Mouse (Mus musculus) forebrain, postnatal 0 days (tissue): ENCODE results near the gene Ppp1r16b. TPM values are rescaled to one million over a fixed set of nuclear protein-coding genes. Genes with fewer than 3 reads are reported as not detected.
A peak's percentile ranks its signal among the peaks of the same experiment; 100 is the strongest.

Experiments used
- ATAC-seq: fragments of 200-750 bp; cut with Nextera tagmentation; 2 replicates; pipeline ENCODE4 v1.8.0; 2017; ENCODE audit warnings: mild to moderate bottlenecking, moderate library complexity
- DNase-seq: peaks from one replicate; pipeline ENCODE4 v3.0.0-alpha.2; 2015
- H3K27ac ChIP-seq: fragments of 300-500 bp; sonication (generic); 2 replicates; pipeline ENCODE4 v1.5.1; 2014; ENCODE audit warnings: low read depth, mild to moderate bottlenecking, antibody characterized with exemption, low read length, moderate library complexity, mixed read lengths
- H3K27me3 ChIP-seq: fragments of 300-500 bp; sonication (generic); 2 replicates; pipeline ENCODE4 v1.6.1; 2014; ENCODE audit warnings: mild to moderate bottlenecking, low read length, mixed read lengths; ENCODE audit not compliant: insufficient read depth
- H3K36me3 ChIP-seq: fragments of 300-500 bp; sonication (generic); 2 replicates; pipeline ENCODE4 v1.6.1; 2014; ENCODE audit warnings: mild to moderate bottlenecking, moderate library complexity; ENCODE audit not compliant: insufficient read depth
- H3K4me1 ChIP-seq: fragments of 300-500 bp; sonication (generic); 2 replicates; pipeline ENCODE4 v1.6.1; 2014; ENCODE audit warnings: antibody characterized with exemption; ENCODE audit not compliant: insufficient read depth
- H3K4me2 ChIP-seq: fragments of 300-500 bp; sonication (generic); 2 replicates; pipeline ENCODE4 v1.6.1; 2014; ENCODE audit warnings: low read depth, mild to moderate bottlenecking, moderate library complexity
- H3K4me3 ChIP-seq: fragments of 300-500 bp; sonication (generic); 2 replicates; pipeline ENCODE4 v1.5.1; 2014; ENCODE audit warnings: low read depth, low read length, mixed read lengths
- H3K9ac ChIP-seq: fragments of 300-500 bp; sonication (generic); 2 replicates; pipeline ENCODE4 v1.6.1; 2014; ENCODE audit warnings: mild to moderate bottlenecking
- H3K9me3 ChIP-seq: fragments of 300-500 bp; sonication (generic); 2 replicates; pipeline ENCODE4 v1.6.1; 2016; ENCODE audit warnings: low read length
- CTCF ChIP-seq: sonication (generic); IDR thresholded peaks from 2 replicates; pipeline ENCODE4 v1.5.1; 2016; ENCODE audit warnings: antibody characterized with exemption, control low read depth, low read depth
- WGBS: fragments of 180-500 bp; shearing (Covaris S2); extraction: QIAGEN DNeasy Blood & Tissue Kit; methylation state at CpG from one replicate; pipeline ENCODE4 v1.1.7; 2014; 5-methylcytosine and 5-hydroxymethylcytosine counted together
- microRNA counts: library from miRNA; unstranded; fragments of <30 nt; microRNA quantifications from one replicate; lab custom pipeline; 2015
- microRNA-seq, 2 experiments: library from miRNA; unstranded; fragments of <30 nt; microRNA quantifications; one replicate each; pipeline ENCODE4; 2016
- polyA plus RNA-seq: library from polyadenylated mRNA; unstranded; fragments of >200 nt; fragmentation: Nextera tagmentation; extraction: Ambion mirVana; gene quantifications from 2 replicates; pipeline ENCODE4 v1.2.1, GENCODE M21; 2015
- total RNA-seq: library from RNA; depleted of rRNA; stranded (reverse); fragments of >200 nt; gene quantifications from 2 replicates; pipeline ENCODE4 v1.2.3, GENCODE M21; 2014; rRNA removed

The Ppp1r16b gene
- total and polyA plus RNA-seq, 2 experiments from 2014 or later: 25.2 to 28.4 TPM

DNA sequence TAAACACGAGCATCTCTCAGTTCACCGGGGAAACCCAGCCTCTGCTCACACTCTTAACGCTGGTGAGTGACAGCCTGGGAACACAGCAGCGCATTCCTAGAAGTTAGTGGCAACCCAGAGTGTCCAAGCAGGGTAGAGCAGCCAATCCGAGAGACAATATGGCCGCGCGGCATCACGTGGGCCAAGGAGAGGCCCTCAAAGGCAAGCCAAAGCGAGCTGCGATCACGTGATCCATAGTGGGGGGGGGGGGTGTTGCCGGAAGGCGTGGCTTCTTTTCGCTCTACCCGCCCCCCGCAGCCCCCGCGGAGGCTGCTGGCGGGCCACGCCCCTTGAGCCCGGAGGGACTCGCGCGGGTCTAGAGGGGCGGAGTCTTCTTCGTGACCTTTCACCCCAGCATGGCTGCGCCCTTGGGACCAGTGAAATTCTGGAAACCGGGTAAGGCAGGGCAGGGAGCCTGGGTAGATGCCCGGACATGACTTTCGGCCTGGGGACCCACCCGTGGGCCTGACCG lies 129.4 kb downstream of the Ppp1r16b start, which contains the start of gene Dhx35:
TSS of gene Dhx35 (plus strand) at position 314 of the 511 bp plus-strand sequence.
- H3K9me3 ChIP-seq: no peaks in the 10 kb centered on the region
- peak within 1 kb of the TSS; percentile 83 for H3K4me2 ChIP-seq
- WGBS: under 1% methylated on average over 27 of the region's 33 CpGs
- peak; percentile 98 for DNase-seq
- no peaks in the 10 kb centered on the region for H3K27me3 ChIP-seq
- peak within 1 kb of the TSS; percentile 74 for H3K9ac ChIP-seq
- H3K4me3 ChIP-seq: peak within 1 kb of the TSS; percentile 76
- no peak for TF ChIP-seq CTCF
- peak; percentile 100 for ATAC-seq
- no peaks in the 10 kb centered on the region for H3K36me3 ChIP-seq
- H3K27ac ChIP-seq: peak within 1 kb of the TSS; percentile 85
- peaks cover 13% of the 10 kb centered on the region; the same call in 1 of the 2 replicates for H3K4me1 ChIP-seq

DNA sequence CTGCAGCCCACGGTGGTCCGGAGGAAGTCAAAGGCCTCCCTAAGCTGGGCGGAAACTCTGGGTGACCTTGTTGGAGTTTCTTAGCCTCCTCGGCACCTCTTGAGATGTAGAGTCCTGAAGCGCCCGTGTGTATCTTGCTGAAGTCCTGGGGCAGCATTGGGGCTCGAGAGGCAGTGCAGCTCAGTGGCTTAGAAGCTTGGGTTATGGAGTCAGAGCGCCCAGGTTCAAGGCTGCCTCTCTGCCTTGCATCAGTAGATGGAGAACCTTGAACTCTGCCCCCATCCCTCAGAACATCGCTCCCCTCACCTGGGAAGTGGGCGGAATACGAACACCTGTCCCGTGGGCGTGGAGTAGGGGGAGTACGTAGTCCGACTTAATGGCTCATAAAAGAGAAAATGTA lies 129.8 kb downstream of the Ppp1r16b start:
- no peaks in the 10 kb centered on the region; the same call in 1 of the 2 replicates for H3K36me3 ChIP-seq
- peaks cover 13% of the 10 kb centered on the region; the same call in 1 of the 2 replicates for H3K4me1 ChIP-seq
- no peak for TF ChIP-seq CTCF
- H3K27me3 ChIP-seq: no peaks in the 10 kb centered on the region
- no peak for DNase-seq
- peak overlapping the region; percentile 76 for H3K4me3 ChIP-seq
- H3K4me2 ChIP-seq: peak overlapping the region; percentile 83
- H3K9me3 ChIP-seq: no peaks in the 10 kb centered on the region
- 14% methylated on average over 15 of the region's 15 CpGs for WGBS
- ATAC-seq: no peak
- peak overlapping the region; percentile 74 for H3K9ac ChIP-seq
- peak overlapping the region; percentile 85 for H3K27ac ChIP-seq

DNA sequence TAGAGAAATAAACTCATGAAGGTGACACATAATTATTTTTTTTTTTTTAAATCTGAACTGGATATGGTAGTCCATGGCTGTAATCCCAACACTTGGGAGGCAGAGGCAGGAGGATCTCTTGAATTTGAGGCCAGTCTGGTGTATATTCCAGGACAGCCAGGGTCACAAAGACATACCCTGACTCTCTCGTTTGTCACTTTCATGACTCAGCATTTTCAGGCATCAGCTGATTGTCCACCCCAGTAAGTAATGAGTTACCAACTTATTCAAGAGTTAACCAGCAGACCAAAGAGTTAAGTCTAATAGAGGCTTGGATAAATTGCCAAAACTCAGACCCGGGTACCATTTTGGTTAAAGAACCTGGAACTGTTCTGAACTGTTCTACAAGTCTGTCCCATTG lies 130.7 kb downstream of the Ppp1r16b start:
- H3K4me3 ChIP-seq: no peak overlapping the region
- H3K9me3 ChIP-seq: no peaks in the 10 kb centered on the region
- DNase-seq (no peak), ATAC-seq (no peak)
- H3K27ac ChIP-seq: no peak overlapping the region
- no peak overlapping the region for H3K4me2 ChIP-seq
- no peaks in the 10 kb centered on the region; the same call in 1 of the 2 replicates for H3K36me3 ChIP-seq
- no peak for TF ChIP-seq CTCF
- H3K4me1 ChIP-seq: peaks cover 13% of the 10 kb centered on the region; the same call in 1 of the 2 replicates
- H3K9ac ChIP-seq: no peak overlapping the region
- H3K27me3 ChIP-seq: no peaks in the 10 kb centered on the region
- WGBS: 91% methylated on average over 2 of the region's 2 CpGs

DNA sequence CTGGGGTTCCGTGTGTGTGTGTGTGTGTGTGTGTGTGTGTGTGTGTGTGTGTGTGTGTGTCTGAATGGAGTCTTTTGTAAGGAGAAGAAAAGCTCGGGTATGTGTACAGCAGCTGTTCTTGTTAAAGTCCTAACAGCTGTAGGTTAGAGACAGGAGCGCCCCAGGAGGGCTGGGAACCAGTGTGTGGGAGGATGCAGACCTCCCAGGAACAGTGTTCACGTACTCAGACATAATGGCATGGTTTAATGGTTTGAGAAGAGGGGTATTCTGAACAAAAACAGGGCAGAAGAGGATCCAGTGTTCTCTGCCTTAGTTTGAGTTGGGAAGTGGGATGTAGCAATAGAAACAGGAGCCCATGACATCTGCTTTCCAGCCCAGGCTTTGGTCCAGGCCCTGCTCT lies 134.1 kb downstream of the Ppp1r16b start:
- Histone ChIP-seq H3K27me3 (no peaks in the 10 kb centered on the region), H3K4me1 (peaks cover 7% of the 10 kb centered on the region; the same call in 1 of the 2 replicates), H3K4me2 (no peak overlapping the region), H3K36me3 (peaks cover 7% of the 10 kb centered on the region), H3K4me3 (no peak overlapping the region), H3K9ac (no peak overlapping the region), H3K27ac (no peak overlapping the region), H3K9me3 (no peaks in the 10 kb centered on the region)
- 24% methylated on average over 4 of the region's 4 CpGs for WGBS
- TF ChIP-seq CTCF: no peak
- ATAC-seq (no peak), DNase-seq (no peak)

DNA sequence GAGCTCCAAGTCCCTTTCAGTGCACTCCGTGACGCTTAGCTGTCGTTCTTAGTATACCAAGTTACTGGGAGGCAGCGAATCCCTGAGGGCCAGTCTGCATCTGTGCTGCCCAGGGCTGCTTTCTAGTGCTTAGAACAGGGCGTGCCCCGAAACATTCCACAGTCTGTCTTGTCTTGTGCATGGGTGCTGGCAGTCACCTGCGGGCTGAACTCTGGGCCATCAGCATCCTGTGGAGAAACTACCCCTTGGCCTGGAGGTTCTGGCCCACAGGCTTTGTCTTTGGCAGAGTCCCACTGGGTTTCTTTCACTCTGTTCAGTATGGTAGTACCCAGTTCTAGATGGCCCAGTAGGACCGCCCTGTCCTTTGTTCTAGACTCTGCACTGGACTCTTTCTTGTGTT lies 135.6 kb downstream of the Ppp1r16b start:
- H3K27ac ChIP-seq: no peak overlapping the region
- no peak overlapping the region for H3K4me2 ChIP-seq
- 97% methylated on average over 8 of the region's 8 CpGs for WGBS
- peaks cover 9% of the 10 kb centered on the region for H3K36me3 ChIP-seq
- no peaks in the 10 kb centered on the region for H3K27me3 ChIP-seq
- DNase-seq (no peak), ATAC-seq (no peak)
- no peaks in the 10 kb centered on the region for H3K9me3 ChIP-seq
- no peak overlapping the region for H3K4me3 ChIP-seq
- no peaks in the 10 kb centered on the region for H3K4me1 ChIP-seq
- H3K9ac ChIP-seq: no peak overlapping the region
- no peak for TF ChIP-seq CTCF

DNA sequence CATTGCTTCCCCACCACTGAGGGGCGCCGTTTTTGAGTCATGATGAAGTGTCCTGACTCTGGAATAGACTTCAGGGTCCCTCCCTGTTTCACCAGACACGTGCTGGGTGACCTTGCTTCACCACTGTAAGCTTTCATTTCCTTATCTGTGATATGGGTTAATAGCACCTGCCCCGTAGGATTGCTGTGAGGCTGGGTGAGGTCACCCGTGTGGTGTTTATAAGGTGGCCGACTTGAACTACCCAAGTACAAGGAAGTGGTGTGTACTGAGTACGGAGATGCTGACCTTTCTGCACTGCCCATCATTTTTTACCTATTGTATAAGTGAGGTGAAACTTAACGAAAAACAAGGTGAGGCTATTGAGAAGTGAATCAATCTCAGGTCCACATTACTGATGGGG lies 138.4 kb downstream of the Ppp1r16b start:
- Histone ChIP-seq H3K4me3 (no peak overlapping the region), H3K4me2 (no peak overlapping the region), H3K4me1 (no peaks in the 10 kb centered on the region), H3K27ac (no peak overlapping the region), H3K9ac (no peak overlapping the region), H3K9me3 (no peaks in the 10 kb centered on the region), H3K27me3 (no peaks in the 10 kb centered on the region), H3K36me3 (peaks cover 22% of the 10 kb centered on the region)
- no peak for TF ChIP-seq CTCF
- no peak for ATAC-seq
- DNase-seq: no peak
- WGBS: 93% methylated on average over 8 of the region's 8 CpGs

DNA sequence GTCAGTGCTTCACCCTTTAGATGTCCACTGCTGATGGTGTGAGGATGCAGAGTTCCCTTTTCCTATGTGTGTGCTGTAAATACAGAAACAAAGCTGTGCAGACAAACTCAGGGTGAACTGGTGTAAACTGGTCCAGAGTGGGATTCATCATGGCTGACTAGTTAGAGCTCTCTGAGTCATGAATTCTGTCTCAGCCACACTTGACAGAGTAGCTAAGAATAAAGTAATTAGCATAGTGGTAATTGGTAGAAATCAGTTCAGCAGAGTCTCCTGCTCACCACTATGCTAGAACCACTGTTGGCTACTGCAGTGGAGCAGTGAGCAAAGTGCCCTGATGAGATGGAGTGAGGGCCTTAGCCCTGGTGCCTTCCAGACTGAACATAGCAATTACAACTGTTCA lies 150.5 kb downstream of the Ppp1r16b start:
- TF ChIP-seq CTCF: no peak
- DNase-seq (no peak), ATAC-seq (no peak; the same call in 1 of the 2 replicates)
- Histone ChIP-seq H3K9ac (no peak overlapping the region), H3K4me2 (no peak overlapping the region), H3K4me3 (no peak overlapping the region), H3K27me3 (no peaks in the 10 kb centered on the region), H3K27ac (no peak overlapping the region), H3K4me1 (no peaks in the 10 kb centered on the region), H3K9me3 (no peaks in the 10 kb centered on the region), H3K36me3 (peaks cover 26% of the 10 kb centered on the region)

MicroRNAs encoded within 50 kb of the gene (microRNA counts, 519-probe panel; counts per million panel counts)
- not detected for microRNA mmu-miR-3474 (lab: Ali Mortazavi, UCI)

Small RNA genes lying within 50 kb of the gene (microRNA-seq; reads per million reads assigned to microRNA genes)
- gene Gm26141 (0 reads per million in 2 experiments), gene Mir3474 (2.1 to 3.1 reads per million in 2 experiments)

Other genes starting within 250 kb of the Ppp1r16b start
- gene Adig, start 162.8 kb upstream of the Ppp1r16b start, total RNA-seq: not detected in 2 replicates
- gene Adig, start 162.8 kb upstream of the Ppp1r16b start, polyA plus RNA-seq: not detected in 2 replicates
- 0.14 and 0.46 TPM in 2 replicates for gene Arhgap40, start 152.6 kb upstream of the Ppp1r16b start, total RNA-seq
- gene Arhgap40, start 152.6 kb upstream of the Ppp1r16b start, polyA plus RNA-seq: 0.41 and 0.58 TPM in 2 replicates
- 23.5 and 37.4 TPM in 2 replicates for gene Slc32a1, start 54.6 kb upstream of the Ppp1r16b start, total RNA-seq
- gene Slc32a1, start 54.6 kb upstream of the Ppp1r16b start, polyA plus RNA-seq: 7.4 and 10.8 TPM in 2 replicates
- 16.5 and 30.8 TPM in 2 replicates for gene Actr5, start 40.5 kb upstream of the Ppp1r16b start, total RNA-seq
- gene Actr5, start 40.5 kb upstream of the Ppp1r16b start, polyA plus RNA-seq: 8.0 and 8.2 TPM in 2 replicates
- gene Fam83d, start 102.7 kb downstream of the Ppp1r16b start, total RNA-seq: 5.8 and 6.3 TPM in 2 replicates
- 5.4 and 5.7 TPM in 2 replicates for gene Fam83d, start 102.7 kb downstream of the Ppp1r16b start, polyA plus RNA-seq
- gene Dhx35, start 129.4 kb downstream of the Ppp1r16b start, total RNA-seq: 26.2 and 29.2 TPM in 2 replicates
- gene Dhx35, start 129.4 kb downstream of the Ppp1r16b start, polyA plus RNA-seq: 9.9 and 11.8 TPM in 2 replicates